Mouse (Mus musculus) adrenal gland, adult 10 weeks (tissue): Measurements from ENCODE around the gene Luc7l. TPM values are rescaled to one million over a fixed set of nuclear protein-coding genes. Genes with fewer than 3 reads are reported as not detected.

Experiments used
- polyA plus RNA-seq: library from polyadenylated mRNA; stranded (reverse); fragments of 350-450 nt; fragmentation: Illumina TruSeq; extraction: RNeasy Lipid Tissue Mini Kit (QIAGEN cat#74804); gene quantifications from one replicate; pipeline ENCODE4 v1.2.3, GENCODE M21; 2014; ENCODE audit warnings: low read depth, low replicate concordance

The Luc7l gene
- 81.5 TPM for polyA plus RNA-seq

GRCm38 (mm10) chr17:26252539-26253251 lies at the start of gene Luc7l:
Luc7l (plus strand) TSS chr17:26252896.

GRCm38 (mm10) chr17:26207686-26208085 lies 45.0 kb upstream of the Luc7l start, which contains the start of gene Arhgdig:
Arhgdig (minus strand) TSS chr17:26207786.

GRCm38 (mm10) chr17:26244101-26244841 lies 8.4 kb upstream of the Luc7l start, which contains the start of gene Fam234a:
Fam234a (minus strand) TSS chr17:26244242.

Other genes starting within 250 kb of the Luc7l start
- 2.3 TPM for gene Rab11fip3, start 183.3 kb upstream of the Luc7l start, polyA plus RNA-seq
- 24.1 TPM for gene Decr2, start 162.6 kb upstream of the Luc7l start, polyA plus RNA-seq
- gene Nme4, start 157.3 kb upstream of the Luc7l start, polyA plus RNA-seq, result not detected
- 0.99 TPM for gene Tmem8, start 139.6 kb upstream of the Luc7l start, polyA plus RNA-seq
- 5.4 TPM for gene Mrpl28, start 129.4 kb upstream of the Luc7l start, polyA plus RNA-seq
- gene Axin1, start 114.2 kb upstream of the Luc7l start, polyA plus RNA-seq, result 26.3 TPM
- gene Pdia2, start 53.8 kb upstream of the Luc7l start, polyA plus RNA-seq, result not detected
- gene Rgs11, start 49.9 kb upstream of the Luc7l start, polyA plus RNA-seq, result 1.7 TPM
- 0.64 TPM for gene Arhgdig, start 45.1 kb upstream of the Luc7l start, polyA plus RNA-seq
- gene Fam234a, start 8.7 kb upstream of the Luc7l start, polyA plus RNA-seq, result 45.0 TPM
- 3.0 TPM for gene Neurl1b, start 161.9 kb downstream of the Luc7l start, polyA plus RNA-seq